Mouse (Mus musculus): ENCODE measurements around the gene Gm5414.

Gene Gm5414

DNA sequence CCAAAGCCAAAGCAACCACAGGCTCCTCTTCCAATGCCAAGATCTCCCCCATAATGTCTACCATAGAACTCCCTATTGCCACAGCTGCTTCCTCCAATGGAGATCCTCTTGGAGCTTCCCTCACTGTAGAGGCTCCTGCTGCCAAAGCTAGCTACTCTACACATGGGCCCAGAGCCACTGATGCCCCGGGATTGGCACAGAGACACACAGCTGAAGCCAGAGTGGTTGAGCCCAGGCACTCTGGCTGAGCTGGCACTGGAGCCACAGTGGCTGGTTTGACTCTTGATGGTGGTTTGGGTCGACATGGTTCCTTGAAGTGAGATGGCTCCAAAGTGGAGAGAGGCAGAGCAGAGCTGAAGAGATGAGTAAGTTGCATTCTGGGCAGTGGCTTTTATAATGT, at the start of gene Gm5414:
Gene Gm5414 (minus strand): TSS at position 305 of the 400 bp plus-strand sequence.
- no peak for DNase-seq

DNA sequence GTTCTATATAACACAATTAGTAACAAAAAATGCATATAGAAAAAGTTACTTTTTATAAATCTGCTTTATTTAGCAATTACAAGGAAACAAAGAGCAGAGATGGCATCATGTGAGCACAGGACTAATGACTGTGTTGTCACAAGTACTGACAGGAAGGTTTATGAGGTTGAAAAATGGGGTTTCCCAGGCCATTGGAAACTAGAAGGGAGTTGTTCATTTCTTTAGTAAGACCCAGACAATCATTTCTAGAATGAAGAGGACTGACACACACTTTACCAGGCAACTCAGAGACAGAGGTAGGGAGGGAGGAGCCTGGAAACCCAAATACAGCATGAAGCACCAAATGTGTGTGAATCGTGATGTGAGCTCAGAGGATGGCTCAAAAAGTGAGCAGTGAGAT, 48.0 kb upstream of the Gm5414 start:
- DNase-seq: no peak

DNA sequence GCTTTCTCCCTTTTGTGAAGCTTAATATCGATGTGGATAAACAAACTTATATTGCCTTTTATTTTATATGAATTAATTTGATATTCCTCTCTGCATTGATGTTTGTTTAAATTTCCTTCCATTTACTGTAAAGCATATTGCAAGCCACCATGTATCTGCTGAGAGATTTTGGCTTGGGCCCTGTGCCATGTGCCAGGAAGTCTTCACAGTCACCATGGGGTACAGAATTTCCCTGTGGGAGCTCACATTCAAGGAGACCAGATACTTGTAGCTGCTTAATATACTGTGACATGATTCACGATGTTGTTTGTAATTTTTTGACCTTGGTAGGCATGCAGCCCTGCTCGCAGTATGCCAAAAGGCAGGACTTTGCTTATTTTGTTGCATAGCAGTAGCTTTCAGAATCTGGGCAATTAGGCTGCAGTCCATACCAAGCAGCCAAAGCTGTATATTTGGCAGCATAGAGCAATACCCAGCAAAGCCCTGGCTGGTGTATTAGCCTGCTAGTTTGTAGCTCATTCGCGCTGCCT, 24.8 kb upstream of the Gm5414 start:
- DNase-seq: no peak

DNA sequence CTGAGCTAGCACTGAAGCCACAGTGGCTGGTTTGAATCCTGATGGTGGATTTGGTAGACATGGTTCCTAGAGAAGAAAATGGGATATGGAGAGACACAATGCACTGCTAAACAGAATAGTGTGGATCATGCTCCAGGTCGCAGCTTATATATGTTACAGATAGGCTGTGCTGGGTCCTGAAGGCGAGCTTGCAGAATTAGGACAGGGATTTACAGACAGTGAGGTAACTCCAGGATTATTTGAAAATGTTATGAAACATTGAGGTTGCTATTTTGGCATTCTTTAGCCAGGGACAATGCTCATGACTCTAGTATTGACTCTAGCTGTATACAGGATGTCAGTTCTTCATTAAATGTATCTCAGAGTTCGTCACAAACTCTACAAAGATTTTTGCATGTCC, 19.3 kb upstream of the Gm5414 start, which contains the start of gene Gm5478:
Gene Gm5478 (minus strand): TSS at position 101 of the 400 bp plus-strand sequence.
- DNase-seq: no peak

DNA sequence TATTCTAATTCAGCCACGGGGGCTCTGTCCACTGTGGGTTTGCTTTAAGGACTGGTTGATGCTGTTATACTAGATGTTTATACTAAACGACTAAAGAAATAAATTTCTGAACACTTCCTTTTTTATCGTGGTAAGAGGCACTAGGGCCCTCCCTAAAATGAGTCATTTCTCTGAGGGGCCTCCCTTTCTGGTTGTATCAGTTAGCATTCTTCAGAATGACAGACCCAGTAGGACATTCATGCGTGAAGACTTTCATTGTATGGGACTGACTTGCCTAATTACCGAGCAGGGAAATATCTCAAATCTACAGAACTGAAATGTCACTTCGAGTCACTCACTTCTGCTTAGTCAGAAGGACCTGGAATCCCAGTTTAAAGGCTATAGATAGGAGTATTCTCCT, 28.9 kb downstream of the Gm5414 start:
- DNase-seq: no peak

DNA sequence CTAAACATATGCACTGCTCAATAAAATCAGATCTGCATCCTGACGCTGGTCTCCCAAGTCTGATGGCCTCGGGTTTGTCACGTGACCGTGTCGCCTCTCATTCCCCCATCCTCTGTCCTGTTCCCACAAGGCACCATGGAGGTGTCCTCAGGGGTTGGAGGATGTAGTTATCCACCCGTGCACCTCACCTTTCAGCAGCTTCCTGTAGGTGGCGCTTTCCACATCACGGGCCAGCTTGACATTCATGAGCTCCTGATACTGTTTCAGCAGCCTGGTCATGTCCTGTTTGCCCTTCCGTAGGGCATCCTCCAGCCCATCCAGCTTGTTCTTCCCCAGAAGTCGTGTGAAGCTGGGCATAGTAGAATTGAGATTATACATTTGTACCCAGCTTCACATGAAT, 39.8 kb downstream of the Gm5414 start:
- DNase-seq: no peak

DNA sequence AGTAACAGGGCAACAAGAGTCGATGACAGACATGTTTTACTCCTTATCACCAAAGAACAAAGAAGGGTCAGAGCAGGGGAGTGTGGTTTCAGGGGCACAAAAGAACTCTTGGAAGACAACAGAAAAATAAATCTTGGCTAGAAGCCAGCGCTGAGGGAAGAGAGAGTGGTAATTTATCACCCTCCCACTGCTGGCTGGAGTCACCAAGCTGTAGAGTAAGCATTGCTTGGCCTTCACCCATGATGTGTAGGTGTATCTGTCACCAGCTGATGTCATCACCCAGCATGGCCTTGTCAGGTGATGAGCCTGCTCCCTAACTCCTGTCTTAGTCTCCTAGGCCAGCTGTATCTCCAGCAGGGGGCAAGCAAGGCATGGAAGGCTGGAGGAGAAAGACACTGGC, 43.5 kb downstream of the Gm5414 start:
- DNase-seq: peak; percentile 22

DNA sequence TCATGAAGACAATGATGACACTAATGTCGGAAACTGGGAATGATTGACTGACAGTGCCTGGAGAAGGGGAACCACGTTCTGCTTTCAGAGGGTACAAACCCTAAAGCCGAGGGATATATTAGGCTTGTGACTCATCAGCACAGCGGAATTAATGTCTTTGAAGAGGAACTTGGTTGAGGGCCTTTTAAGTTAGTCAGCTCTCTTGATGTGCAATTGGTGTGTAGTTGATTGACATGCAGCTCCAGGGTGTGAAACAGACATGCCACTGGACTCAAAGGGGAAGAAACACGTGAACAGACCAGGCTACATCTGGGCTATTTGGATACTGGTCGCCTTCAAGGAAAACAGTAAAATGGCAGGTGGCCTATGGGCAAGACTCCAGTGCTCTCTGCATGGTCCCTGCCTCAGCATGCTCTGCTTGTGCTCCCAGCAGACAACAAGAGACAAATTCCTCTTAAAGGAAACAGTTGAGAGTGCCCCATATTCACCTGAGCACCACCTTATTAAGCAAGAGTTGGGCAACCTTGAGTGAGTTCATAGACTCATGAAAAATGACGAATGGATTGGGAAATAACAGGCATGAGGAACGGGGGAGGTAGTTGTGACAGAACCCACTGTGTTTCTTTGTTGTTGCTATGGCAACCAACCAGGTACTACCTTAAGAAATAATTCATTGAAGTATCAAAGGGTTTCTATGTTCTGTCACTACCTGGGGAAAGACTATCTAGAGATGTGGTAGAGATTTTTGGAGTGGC, 44.6 kb downstream of the Gm5414 start:
- DNase-seq: peak; percentile 30

DNA sequence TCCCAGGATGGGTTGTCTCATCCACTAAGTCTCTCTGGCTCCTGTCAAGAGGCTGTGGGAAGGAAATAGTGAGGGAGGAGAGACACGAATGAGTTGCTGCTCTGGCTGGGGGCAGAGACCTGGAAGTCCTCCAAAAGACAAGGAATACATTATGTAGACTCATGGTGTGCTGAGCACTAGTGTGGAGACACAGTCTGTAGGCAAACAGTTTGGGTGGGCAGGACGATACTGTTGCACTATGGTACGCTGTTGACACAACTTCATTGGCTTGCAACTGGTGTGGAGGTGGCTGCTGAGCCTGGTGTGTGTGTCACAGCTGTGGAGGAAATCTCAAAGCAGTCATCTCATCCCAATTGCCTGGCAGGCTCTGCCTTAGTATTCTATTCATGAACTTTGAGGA, 46.3 kb downstream of the Gm5414 start:
- no peak for DNase-seq

DNA sequence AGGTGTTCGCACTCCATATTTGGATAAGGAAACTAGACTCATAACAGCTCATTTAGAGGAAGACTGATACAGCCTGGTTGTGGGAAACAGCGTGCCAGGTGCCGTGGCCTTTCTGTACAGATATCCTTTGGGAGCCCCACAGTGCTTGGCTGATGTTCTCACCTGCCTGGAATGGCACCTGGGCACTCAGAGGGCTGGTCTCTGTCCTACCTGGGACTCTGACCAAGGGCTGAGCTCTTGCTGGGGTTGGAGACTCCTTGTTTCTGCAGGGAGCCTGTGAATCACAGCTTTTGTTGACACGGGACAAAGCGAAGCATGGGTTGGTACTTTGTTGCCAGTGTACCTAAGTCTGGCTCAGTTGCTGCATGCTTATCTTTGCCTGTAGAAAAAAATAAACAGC, 52.5 kb downstream of the Gm5414 start:
- DNase-seq: no peak

Data from layer of hippocampus, adult 9-11 months (tissue).